Comparison of ENCODE assay signal across 15 mouse cellular contexts in genomic region chr6:116398136-116398535, GRCm38 (mm10).
A peak's percentile ranks its signal among the peaks of the same experiment; 100 is the strongest.
DNase-seq lines count a peak whose midpoint lies in the region; ATAC-seq lines count a peak whose summit lies in the region.
"Had no signal": no experiment of that assay in that cellular context is flagged by ENCODE, and none has a peak within 500 bp of the region (broad histone marks: within the 10 kb centered on the region; RNA-seq: fewer than 3 reads in every experiment).

No protein-coding gene starts in this region.

- H3K4me2 ChIP-seq in hindbrain, embryonic 16.5 days (ENCODE audit: low read length), result no peak overlapping the region
- H3K4me2 ChIP-seq in hindbrain, embryonic 14.5 days (replicated peaks), result no peak overlapping the region
- no peak overlapping the region for H3K4me2 ChIP-seq in neural tube, embryonic 12.5 days (replicated peaks)
- H3K4me2 ChIP-seq: liver, embryonic 15.5 days had no signal

- H3K9me3 ChIP-seq in hindbrain, embryonic 10.5 days, result no peaks in the 10 kb centered on the region
- H3K9me3 ChIP-seq in hindbrain, embryonic 16.5 days (ENCODE audit: control insufficient read depth, low read length), result no peaks in the 10 kb centered on the region
- no peaks in the 10 kb centered on the region for H3K9me3 ChIP-seq in forebrain, embryonic 10.5 days
- no peaks in the 10 kb centered on the region for H3K9me3 ChIP-seq in hindbrain, embryonic 14.5 days (ENCODE audit: control insufficient read depth, low read length)
- H3K9me3 ChIP-seq in neural tube, embryonic 12.5 days, result no peaks in the 10 kb centered on the region
- H3K9me3 ChIP-seq: liver, embryonic 15.5 days had no signal

- no peak for ATAC-seq in hindbrain, embryonic 16.5 days
- no peak for ATAC-seq in hindbrain, embryonic 14.5 days (ENCODE audit: low FRiP score)
- ATAC-seq in neural tube, embryonic 12.5 days (ENCODE audit: low FRiP score, low read depth), result peak; percentile 51; the same call in 1 of the 2 replicates

- no peaks in the 10 kb centered on the region for H3K27me3 ChIP-seq in hindbrain, embryonic 10.5 days (ENCODE audit: insufficient read depth, poor library complexity, severe bottlenecking)
- H3K27me3 ChIP-seq in hindbrain, embryonic 16.5 days (replicated peaks; ENCODE audit: control insufficient read depth, insufficient read depth, low read length), result no peaks in the 10 kb centered on the region
- no peaks in the 10 kb centered on the region for H3K27me3 ChIP-seq in forebrain, embryonic 10.5 days (ENCODE audit: poor library complexity, severe bottlenecking)
- no peaks in the 10 kb centered on the region for H3K27me3 ChIP-seq in hindbrain, embryonic 14.5 days (ENCODE audit: control insufficient read depth, insufficient read depth, low read length)
- H3K27me3 ChIP-seq in neural tube, embryonic 12.5 days (replicated peaks), result no peaks in the 10 kb centered on the region
- H3K27me3 ChIP-seq: liver, embryonic 15.5 days had no signal

- H3K4me3 ChIP-seq in hindbrain, embryonic 10.5 days, result no peak overlapping the region
- H3K4me3 ChIP-seq in hindbrain, embryonic 16.5 days (ENCODE audit: low read length), result no peak overlapping the region
- no peak overlapping the region for H3K4me3 ChIP-seq in forebrain, embryonic 10.5 days
- H3K4me3 ChIP-seq in hindbrain, embryonic 14.5 days (replicated peaks; ENCODE audit: low read length), result no peak overlapping the region
- H3K4me3 ChIP-seq in neural tube, embryonic 12.5 days, result no peak overlapping the region
- H3K4me3 ChIP-seq: liver, embryonic 15.5 days had no signal

- peaks cover 34% of the 10 kb centered on the region for H3K4me1 ChIP-seq in hindbrain, embryonic 10.5 days (replicated peaks)
- peaks cover 5% of the 10 kb centered on the region for H3K4me1 ChIP-seq in hindbrain, embryonic 16.5 days (ENCODE audit: control insufficient read depth, insufficient read depth, low read depth, low read length)
- peaks cover 23% of the 10 kb centered on the region for H3K4me1 ChIP-seq in forebrain, embryonic 10.5 days
- H3K4me1 ChIP-seq in hindbrain, embryonic 14.5 days (replicated peaks; ENCODE audit: control insufficient read depth, insufficient read depth, low read length), result peaks cover 18% of the 10 kb centered on the region; the same call in 1 of the 2 replicates
- H3K4me1 ChIP-seq in neural tube, embryonic 12.5 days, result peaks cover 23% of the 10 kb centered on the region

- peaks cover 16% of the 10 kb centered on the region for H3K36me3 ChIP-seq in hindbrain, embryonic 10.5 days
- H3K36me3 ChIP-seq in hindbrain, embryonic 16.5 days (ENCODE audit: control insufficient read depth, insufficient read depth, low read length), result peaks cover 5% of the 10 kb centered on the region
- H3K36me3 ChIP-seq in forebrain, embryonic 10.5 days (replicated peaks), result peaks cover 10% of the 10 kb centered on the region
- peaks cover 20% of the 10 kb centered on the region for H3K36me3 ChIP-seq in hindbrain, embryonic 14.5 days (replicated peaks; ENCODE audit: control insufficient read depth, insufficient read depth)
- H3K36me3 ChIP-seq in neural tube, embryonic 12.5 days, result peaks cover 5% of the 10 kb centered on the region; the same call in 1 of the 2 replicates

- no peak overlapping the region for H3K9ac ChIP-seq in hindbrain, embryonic 16.5 days (ENCODE audit: low read depth, low read length)
- no peak overlapping the region for H3K9ac ChIP-seq in hindbrain, embryonic 14.5 days
- H3K9ac ChIP-seq in neural tube, embryonic 12.5 days, result no peak overlapping the region
- H3K9ac ChIP-seq: liver, embryonic 15.5 days had no signal

- no peak for DNase-seq in hindbrain, embryonic 10.5 days (ENCODE audit: low spot score)
- no peak for DNase-seq in forebrain, embryonic 10.5 days (ENCODE audit: extremely low spot score, low spot score)
- DNase-seq in hindbrain, embryonic 14.5 days (ENCODE audit: low spot score), result no peak
- no peak for DNase-seq in thymus, postnatal 4 days
- DNase-seq in liver, result no peak
- no peak for DNase-seq in testis, postnatal 10 days (ENCODE audit: low spot score)
- DNase-seq: cerebellum, adult 2 months; heart, adult 18-20 months; heart, postnatal 10 days; kidney, adult 2 months; left cerebral cortex, postnatal 4 days; lung, postnatal 36 days had no signal

- H3K27ac ChIP-seq in hindbrain, embryonic 10.5 days, result peak overlapping the region; percentile 85
- no peak overlapping the region for H3K27ac ChIP-seq in hindbrain, embryonic 16.5 days (ENCODE audit: low read depth, low read length)
- H3K27ac ChIP-seq in forebrain, embryonic 10.5 days, result peak overlapping the region; percentile 77
- peak overlapping the region; percentile 12; the same call in 1 of the 2 replicates for H3K27ac ChIP-seq in hindbrain, embryonic 14.5 days
- H3K27ac ChIP-seq in neural tube, embryonic 12.5 days, result peak overlapping the region; percentile 37; the same call in 1 of the 2 replicates
- H3K27ac ChIP-seq: liver, embryonic 15.5 days had no signal

- WGBS in hindbrain, embryonic 10.5 days, result 39% methylated on average over 2 of the region's 2 CpGs
- WGBS in hindbrain, embryonic 16.5 days, result 18% methylated on average over 2 of the region's 2 CpGs
- 67% methylated on average over 2 of the region's 2 CpGs for whole genome bisulfite sequencing in forebrain, embryonic 10.5 days
- WGBS in hindbrain, embryonic 14.5 days, result 19% methylated on average over 2 of the region's 2 CpGs
- WGBS in neural tube, embryonic 12.5 days, result 38% methylated on average over 2 of the region's 2 CpGs
